Mouse (Mus musculus) megakaryocyte, embryonic 14.5 days (primary cell): ENCODE measurements around the gene Gm10985.

Experiments
- FLI1 ChIP-seq: IDR thresholded peaks from 2 replicates; pipeline ENCODE4 v1.6.1; 2012; ENCODE audit warnings: low read length, inconsistent platforms, mixed read lengths
- GATA1 ChIP-seq: IDR thresholded peaks from 3 replicates; pipeline ENCODE4 v1.6.1; 2012; ENCODE audit warnings: mixed read lengths, low read length, inconsistent platforms, borderline replicate concordance

- no peak for TF ChIP-seq GATA1
- TF ChIP-seq FLI1, result no peak
Measured at GRCm38 (mm10) chr3:53846206-53846928, 1.5 kb downstream of the Gm10985 start.
